In genomic region chr14:33447027-33447569, GRCm38 (mm10) we compare ENCODE assay signal across 8 mouse cellular contexts. TPM values are rescaled to one million over a fixed set of nuclear protein-coding genes. Genes with fewer than 3 reads are reported as not detected.
A peak's percentile ranks its signal among the peaks of the same experiment; 100 is the strongest.
DNase-seq lines count a peak whose midpoint lies in the region; ATAC-seq and TF ChIP-seq lines count a peak whose summit lies in the region.

Mapk8 (minus strand) TSS chr14:33447158.

- peak; percentile 97 for DNase-seq in brain, embryonic 14.5 days (ENCODE audit: low read depth)
- DNase-seq in kidney, postnatal 10 days = peak; percentile 99
- DNase-seq in natural killer cell, adult 2 months (ENCODE audit: low spot score in 2 of 2) = peak; percentile 97 to 99

- peak; percentile 42 for TF ChIP-seq CTCF in C2C12 (IDR thresholded peaks at IDR 0.05; ENCODE audit: control insufficient read depth, insufficient read depth, insufficient read length)
- TF ChIP-seq CTCF in brain, embryonic 14.5 days (IDR thresholded peaks at IDR 0.05; ENCODE audit: borderline replicate concordance, extremely low read depth, insufficient read depth, insufficient read length) = no peak; the same call in 1 of the 2 replicates

- peak within 1 kb of the TSS; percentile 69 for H3K4me3 ChIP-seq in C2C12 (ENCODE audit: insufficient read depth, poor library complexity, severe bottlenecking)
- peak within 1 kb of the TSS; percentile 86 for H3K4me3 ChIP-seq in erythroblast, embryonic 14.5 days (replicated peaks)
- peak within 1 kb of the TSS; percentile 78 for H3K4me3 ChIP-seq in heart, embryonic 13.5 days
- peak within 1 kb of the TSS; percentile 96 for H3K4me3 ChIP-seq in liver, embryonic 12.5 days
- peak within 1 kb of the TSS; percentile 79 for H3K4me3 ChIP-seq in stomach, embryonic 15.5 days (replicated peaks)

- under 1% methylated on average over 69 of the region's 70 CpGs for WGBS in heart, embryonic 13.5 days
- WGBS in liver, embryonic 12.5 days (ENCODE audit: insufficient replicate concordance) = under 1% methylated on average over 70 of the region's 70 CpGs
- under 1% methylated on average over 67 of the region's 70 CpGs for WGBS in stomach, embryonic 15.5 days

- H3K27ac ChIP-seq in heart, embryonic 13.5 days (replicated peaks) = peak within 1 kb of the TSS; percentile 94
- peak within 1 kb of the TSS; percentile 88 for H3K27ac ChIP-seq in liver, embryonic 12.5 days
- H3K27ac ChIP-seq in stomach, embryonic 15.5 days = peak within 1 kb of the TSS; percentile 86

- peaks cover 47% of the 10 kb centered on the region for H3K79me2 ChIP-seq in C2C12 (ENCODE audit: control insufficient read depth, insufficient read depth)

- peak; percentile 99 for ATAC-seq in heart, embryonic 13.5 days (ENCODE audit: extremely low read depth, insufficient number of reproducible peaks, low FRiP score, low TSS enrichment)
- peak; percentile 98 for ATAC-seq in liver, embryonic 12.5 days
- peak; percentile 98 for ATAC-seq in stomach, embryonic 15.5 days (ENCODE audit: insufficient read depth, low FRiP score, low read depth)

- H3K9ac ChIP-seq in heart, embryonic 13.5 days = peak within 1 kb of the TSS; percentile 98
- peak within 1 kb of the TSS; percentile 96 for H3K9ac ChIP-seq in liver, embryonic 12.5 days
- peak within 1 kb of the TSS; percentile 72 for H3K9ac ChIP-seq in stomach, embryonic 15.5 days

- peaks cover 18% of the 10 kb centered on the region for H3K27me3 ChIP-seq in C2C12 (ENCODE audit: control insufficient read depth, insufficient read depth, insufficient read length)
- H3K27me3 ChIP-seq in erythroblast, embryonic 14.5 days (ENCODE audit: control insufficient read depth) = peaks cover 10% of the 10 kb centered on the region
- H3K27me3 ChIP-seq in heart, embryonic 13.5 days (replicated peaks) = peaks cover 24% of the 10 kb centered on the region
- H3K27me3 ChIP-seq in liver, embryonic 12.5 days (replicated peaks) = peaks cover 8% of the 10 kb centered on the region
- no peaks in the 10 kb centered on the region for H3K27me3 ChIP-seq in stomach, embryonic 15.5 days (replicated peaks)

- peaks cover 24% of the 10 kb centered on the region for H3K4me1 ChIP-seq in erythroblast, embryonic 14.5 days (ENCODE audit: control insufficient read depth)
- H3K4me1 ChIP-seq in heart, embryonic 13.5 days = peaks cover 36% of the 10 kb centered on the region
- peaks cover 27% of the 10 kb centered on the region for H3K4me1 ChIP-seq in liver, embryonic 12.5 days
- H3K4me1 ChIP-seq in stomach, embryonic 15.5 days = 0 out of 2 replicates have a peak, but pooled peaks cover 5% of the 10 kb centered on the region

- H3K36me3 ChIP-seq in C2C12 (ENCODE audit: control insufficient read depth, insufficient read depth) = no peaks in the 10 kb centered on the region
- no peaks in the 10 kb centered on the region for H3K36me3 ChIP-seq in erythroblast, embryonic 14.5 days (ENCODE audit: control insufficient read depth)
- no peaks in the 10 kb centered on the region for H3K36me3 ChIP-seq in heart, embryonic 13.5 days
- H3K36me3 ChIP-seq in liver, embryonic 12.5 days = no peaks in the 10 kb centered on the region
- H3K36me3 ChIP-seq in stomach, embryonic 15.5 days = no peaks in the 10 kb centered on the region

- peak; percentile 98 for TF ChIP-seq POLR2A in brain, embryonic 14.5 days (IDR thresholded peaks at IDR 0.05; ENCODE audit: borderline replicate concordance, extremely low read depth, insufficient read depth, insufficient read length, poor library complexity, severe bottlenecking)

- H3ac ChIP-seq in C2C12 (ENCODE audit: control insufficient read depth, insufficient read length, low read depth) = peak within 1 kb of the TSS; percentile 98

- peaks cover 35% of the 10 kb centered on the region for H3K79me3 ChIP-seq in C2C12 (ENCODE audit: low read depth)

- peak within 1 kb of the TSS; percentile 76 for H3K4me2 ChIP-seq in heart, embryonic 13.5 days
- peak within 1 kb of the TSS; percentile 86 for H3K4me2 ChIP-seq in liver, embryonic 12.5 days
- H3K4me2 ChIP-seq in stomach, embryonic 15.5 days = peak within 1 kb of the TSS; percentile 55

- no peaks in the 10 kb centered on the region for H3K9me3 ChIP-seq in erythroblast, embryonic 14.5 days (ENCODE audit: control insufficient read depth, low read length)
- H3K9me3 ChIP-seq in heart, embryonic 13.5 days = no peaks in the 10 kb centered on the region
- no peaks in the 10 kb centered on the region for H3K9me3 ChIP-seq in liver, embryonic 12.5 days (replicated peaks)
- no peaks in the 10 kb centered on the region for H3K9me3 ChIP-seq in stomach, embryonic 15.5 days

TF ChIP-seq in C2C12, 6 proteins besides CTCF, POLR2A, EP300 and RAD21:
- TF ChIP-seq USF1 (IDR thresholded peaks at IDR 0.05; ENCODE audit: low read depth) (no peak), MYOG (IDR thresholded peaks at IDR 0.05; ENCODE audit: control insufficient read depth, extremely low read depth, insufficient read length) (no peak), MAX (IDR thresholded peaks at IDR 0.05) (peak; percentile 69), CEBPB (IDR thresholded peaks at IDR 0.05; ENCODE audit: low read depth) (no peak)

RNA-seq across cellular contexts. Expression of gene Mapk8, which starts in this region (rescaled TPM):
- polyA plus RNA-seq in C2C12 (2012; fragmentation: generic; extraction: Trizol) = 8.7 TPM
- 86.4 and 97.9 TPM in 2 replicates for polyA plus RNA-seq in brain, embryonic 14.5 days (2012; rRNA removed)
- polyA plus RNA-seq in erythroblast, embryonic 14.5 days (2012) = 0.02 and 0.14 TPM in 2 replicates
- 11.1 and 12.0 TPM in 2 replicates for polyA plus RNA-seq in heart, embryonic 13.5 days (2015; fragmentation: Nextera tagmentation; extraction: Ambion mirVana)
- 5.9 and 6.8 TPM in 2 replicates for polyA plus RNA-seq in liver, embryonic 12.5 days (2016; fragmentation: Nextera tagmentation; extraction: Ambion mirVana)
- 14.3 and 15.5 TPM in 2 replicates for polyA plus RNA-seq in stomach, embryonic 15.5 days (2015; fragmentation: Nextera tagmentation; extraction: Ambion mirVana)

Comparison
In these comparisons a context has a peak if more than half of its experiments do, and no peak if none do; other contexts are left out.
1. Peak in every context shown above with its lines: DNase-seq, ATAC-seq, H3K4me3 ChIP-seq and H3K27ac ChIP-seq.